Mouse (Mus musculus) splenic B cell, adult 2 months (primary cell): ENCODE data around the gene Arhgef3.

ENCODE experiments used
- DNase-seq: peaks from one replicate; pipeline ENCODE4 v3.0.0-alpha.2; 2011; ENCODE audit warnings: low read depth, low spot score
- H3K27me3 ChIP-seq: 2 replicates; pipeline ENCODE4 v1.6.1; 2012; ENCODE audit warnings: mild to moderate bottlenecking, low read length, moderate library complexity, mixed read lengths; ENCODE audit not compliant: control insufficient read depth, poor library complexity, insufficient read depth, severe bottlenecking
- H3K36me3 ChIP-seq: 2 replicates; pipeline ENCODE4 v1.6.1; 2012; ENCODE audit warnings: mild to moderate bottlenecking, low read length, moderate library complexity, mixed read lengths; ENCODE audit not compliant: control insufficient read depth, poor library complexity, insufficient read depth, severe bottlenecking

Gene Arhgef3

GRCm38 (mm10) chr14:27182646-27183438, 68.1 kb downstream of the Arhgef3 start:
- no peak for DNase-seq
- H3K36me3 ChIP-seq = no peaks in the 10 kb centered on the region
- no peaks in the 10 kb centered on the region; the same call in 1 of the 2 replicates for H3K27me3 ChIP-seq

- Histone ChIP-seq H3K36me3 (no peaks in the 10 kb centered on the region), H3K27me3 (no peaks in the 10 kb centered on the region)
- peak; percentile 71 for DNase-seq
Observed at GRCm38 (mm10) chr14:27183501-27184230, 69.0 kb downstream of the Arhgef3 start.

- Histone ChIP-seq H3K27me3 (no peaks in the 10 kb centered on the region), H3K36me3 (no peaks in the 10 kb centered on the region)
- DNase-seq = no peak
Observed at GRCm38 (mm10) chr14:27185902-27186301, 71.2 kb downstream of the Arhgef3 start.

GRCm38 (mm10) chr14:27186596-27186995, 71.9 kb downstream of the Arhgef3 start:
- no peaks in the 10 kb centered on the region for H3K36me3 ChIP-seq
- no peak for DNase-seq
- H3K27me3 ChIP-seq = no peaks in the 10 kb centered on the region

GRCm38 (mm10) chr14:27187025-27187424, 72.3 kb downstream of the Arhgef3 start:
- DNase-seq = peak; percentile 88
- Histone ChIP-seq H3K27me3 (no peaks in the 10 kb centered on the region), H3K36me3 (no peaks in the 10 kb centered on the region)

- DNase-seq = no peak
- Histone ChIP-seq H3K27me3 (no peaks in the 10 kb centered on the region), H3K36me3 (no peaks in the 10 kb centered on the region)
Observed at GRCm38 (mm10) chr14:27187885-27188284, 73.2 kb downstream of the Arhgef3 start.

GRCm38 (mm10) chr14:27192450-27192849, 77.8 kb downstream of the Arhgef3 start:
- H3K27me3 ChIP-seq = no peaks in the 10 kb centered on the region
- H3K36me3 ChIP-seq = no peaks in the 10 kb centered on the region
- peak; percentile 77 for DNase-seq

- DNase-seq = no peak
- no peaks in the 10 kb centered on the region for H3K27me3 ChIP-seq
- no peaks in the 10 kb centered on the region for H3K36me3 ChIP-seq
Observed at GRCm38 (mm10) chr14:27196980-27197379, 82.3 kb downstream of the Arhgef3 start.

GRCm38 (mm10) chr14:27198490-27199089, 83.9 kb downstream of the Arhgef3 start:
- H3K27me3 ChIP-seq = no peaks in the 10 kb centered on the region
- no peaks in the 10 kb centered on the region for H3K36me3 ChIP-seq
- DNase-seq = no peak

GRCm38 (mm10) chr14:27199119-27199518, 84.4 kb downstream of the Arhgef3 start:
- no peak for DNase-seq
- no peaks in the 10 kb centered on the region for H3K27me3 ChIP-seq
- no peaks in the 10 kb centered on the region for H3K36me3 ChIP-seq

- H3K36me3 ChIP-seq = no peaks in the 10 kb centered on the region
- H3K27me3 ChIP-seq = no peaks in the 10 kb centered on the region
- DNase-seq = no peak
Observed at GRCm38 (mm10) chr14:27199870-27200269, 85.2 kb downstream of the Arhgef3 start.

- H3K27me3 ChIP-seq = no peaks in the 10 kb centered on the region
- DNase-seq = no peak
- H3K36me3 ChIP-seq = no peaks in the 10 kb centered on the region
Observed at GRCm38 (mm10) chr14:27200743-27201576, 86.3 kb downstream of the Arhgef3 start.

- Histone ChIP-seq H3K36me3 (no peaks in the 10 kb centered on the region), H3K27me3 (no peaks in the 10 kb centered on the region)
- no peak for DNase-seq
Observed at GRCm38 (mm10) chr14:27201824-27202223, 87.1 kb downstream of the Arhgef3 start.

GRCm38 (mm10) chr14:27204704-27205103, 90.0 kb downstream of the Arhgef3 start:
- H3K36me3 ChIP-seq = no peaks in the 10 kb centered on the region
- no peak for DNase-seq
- no peaks in the 10 kb centered on the region for H3K27me3 ChIP-seq
